Mouse (Mus musculus) mouse trophoblast stem cell (cell line): ENCODE results near the gene Zfp346.

Experiments
- in situ Hi-C, 2 experiments: fragments of 300-500 bp; cut with MseI, MboI; formaldehyde crosslinking; loops; 2 replicates in 1 of 2; 3 replicates in 1 of 2; pipeline ENCODE4 v1.15.1; 2025

The Zfp346 gene

DNA sequence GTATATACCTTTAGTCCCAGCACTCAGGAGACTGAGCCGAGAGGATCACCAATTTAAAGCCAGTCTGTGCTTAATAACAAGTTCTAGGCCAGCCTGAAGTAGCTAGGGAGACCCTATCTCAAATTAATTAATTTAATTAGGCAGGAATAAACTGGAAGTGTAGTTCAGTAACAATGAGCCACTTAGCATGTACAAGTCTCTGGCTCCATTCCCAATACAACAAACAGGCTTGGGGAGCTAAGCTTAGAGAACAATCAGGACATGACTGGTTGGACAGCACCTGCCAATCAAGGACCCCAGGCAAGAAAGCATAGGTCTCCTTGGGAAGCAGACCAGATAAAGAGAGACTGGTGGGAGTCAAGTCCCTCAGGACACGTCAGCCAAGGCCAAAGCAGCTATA, 35.2 kb downstream of the Zfp346 start:
- in situ Hi-C loops: no loop called here

DNA sequence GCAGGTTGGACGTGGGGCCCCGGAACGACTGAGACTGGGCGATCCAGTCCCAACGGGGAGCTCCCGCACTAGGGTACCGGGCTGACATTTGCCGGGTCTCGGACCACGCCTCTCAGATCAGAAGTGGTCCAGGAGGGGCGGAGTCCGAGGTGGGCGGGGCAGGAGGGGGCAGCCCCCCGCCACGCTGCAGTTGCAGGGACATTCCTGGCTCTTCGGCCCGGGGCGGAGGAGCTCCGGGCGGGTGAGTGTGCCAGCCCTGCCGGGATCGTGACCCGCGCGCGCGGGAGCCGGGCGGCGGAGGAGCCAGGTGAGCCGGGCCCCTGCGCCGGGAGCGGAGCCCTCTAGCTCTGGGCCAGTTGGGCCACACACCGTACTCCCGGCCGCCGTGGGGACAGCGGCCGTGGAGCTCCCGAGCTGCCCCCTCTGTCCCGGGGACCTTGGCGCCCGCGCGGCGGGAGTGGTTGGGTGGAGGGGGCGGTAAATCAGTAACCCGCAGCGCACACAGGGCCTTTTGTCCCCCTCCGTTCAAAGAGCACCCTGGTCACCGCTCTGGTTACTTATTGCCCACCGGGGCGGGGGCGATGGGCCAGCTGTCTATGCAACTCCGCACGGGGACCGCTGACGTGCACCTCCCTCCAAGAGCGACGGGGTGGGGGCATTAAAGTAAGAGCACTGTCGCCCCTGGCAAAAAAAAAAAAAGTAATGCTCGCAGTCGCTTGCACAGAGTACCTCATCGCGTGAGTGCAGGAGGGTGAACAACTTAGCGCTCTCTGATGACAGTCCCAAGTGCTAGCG, 47.7 kb downstream of the Zfp346 start, which contains the start of gene Fgfr4:
Gene Fgfr4, plus strand, starts transcription at position 20 of the 795 bp plus-strand sequence.
- in situ Hi-C loops: no loop called here

DNA sequence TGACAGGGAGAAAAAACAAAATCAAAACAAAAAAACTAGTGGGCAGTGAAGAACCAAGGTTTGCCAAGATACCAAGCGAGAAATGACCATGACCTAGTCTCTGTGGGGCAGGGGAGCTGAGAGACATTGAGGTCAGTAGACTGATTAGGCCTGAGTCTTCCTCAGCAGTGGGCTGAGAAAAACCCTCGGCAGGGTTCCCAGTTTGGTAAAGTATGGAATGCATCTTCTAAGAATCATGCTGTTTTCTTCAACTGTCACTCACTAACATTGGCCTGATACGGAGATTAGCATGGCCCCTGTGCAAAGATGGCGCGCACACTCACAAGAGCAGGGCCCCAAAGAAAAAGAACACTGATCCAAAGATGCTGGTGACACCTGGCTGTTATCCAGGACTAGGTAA, 48.8 kb downstream of the Zfp346 start:
- in situ Hi-C loops: no loop called here

DNA sequence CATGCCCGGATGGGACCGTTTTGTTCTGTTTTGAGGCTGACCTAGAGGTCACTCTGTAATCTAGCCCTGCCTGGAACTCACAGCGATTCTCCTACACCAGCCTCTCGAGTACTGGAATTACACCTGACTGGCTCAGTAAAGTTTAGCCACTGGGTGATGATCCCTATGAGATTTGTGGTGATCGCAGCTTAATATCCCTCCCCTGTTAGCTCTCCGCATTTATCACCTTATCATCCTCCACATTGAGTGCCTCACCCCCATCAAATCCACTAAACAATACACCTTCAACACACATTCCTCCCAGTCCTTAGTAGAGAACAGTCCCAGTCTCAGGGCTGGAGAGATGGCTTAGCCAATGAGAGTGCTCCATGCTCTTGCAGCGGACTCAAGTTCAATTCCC, 57.3 kb downstream of the Zfp346 start:
- in situ Hi-C loops: no loop called here

DNA sequence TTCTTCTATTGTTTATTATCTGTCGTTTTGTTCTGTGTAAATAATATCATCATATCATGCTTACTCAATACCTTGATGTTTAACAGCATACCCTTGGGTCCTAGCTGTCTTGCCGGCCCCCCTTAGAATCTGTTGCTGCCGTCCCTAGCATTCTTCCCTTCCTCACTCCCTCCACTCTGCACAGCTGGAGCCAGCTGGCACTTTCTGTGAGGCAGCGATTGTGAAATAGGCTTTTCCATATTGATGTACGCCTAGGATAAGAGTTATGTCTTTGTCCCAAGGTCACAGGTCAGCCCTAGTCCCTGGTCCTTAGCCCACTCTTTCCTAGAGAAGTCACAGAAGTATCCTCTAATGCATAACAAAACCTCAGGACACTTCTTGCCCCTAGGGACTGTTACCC, 58.4 kb downstream of the Zfp346 start:
- in situ Hi-C loops: no loop called here

DNA sequence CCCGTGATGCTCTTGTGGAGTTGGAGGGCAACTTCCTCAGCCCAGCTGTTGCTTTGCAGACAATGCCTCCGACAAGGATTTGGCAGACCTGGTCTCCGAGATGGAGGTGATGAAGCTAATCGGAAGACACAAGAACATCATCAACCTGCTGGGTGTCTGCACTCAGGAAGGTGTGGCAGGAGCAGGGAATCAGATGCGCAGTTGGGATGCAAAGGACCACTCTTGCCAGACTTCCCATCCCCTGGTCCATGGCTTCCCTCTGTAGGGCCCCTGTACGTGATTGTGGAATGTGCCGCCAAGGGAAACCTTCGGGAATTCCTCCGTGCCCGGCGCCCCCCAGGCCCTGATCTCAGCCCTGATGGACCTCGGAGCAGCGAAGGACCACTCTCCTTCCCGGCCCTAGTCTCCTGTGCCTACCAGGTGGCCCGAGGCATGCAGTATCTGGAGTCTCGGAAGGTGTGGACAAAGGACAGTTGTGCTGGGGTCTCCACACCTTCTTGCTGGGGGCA, 60.8 kb downstream of the Zfp346 start:
- in situ Hi-C loops: no loop called here

DNA sequence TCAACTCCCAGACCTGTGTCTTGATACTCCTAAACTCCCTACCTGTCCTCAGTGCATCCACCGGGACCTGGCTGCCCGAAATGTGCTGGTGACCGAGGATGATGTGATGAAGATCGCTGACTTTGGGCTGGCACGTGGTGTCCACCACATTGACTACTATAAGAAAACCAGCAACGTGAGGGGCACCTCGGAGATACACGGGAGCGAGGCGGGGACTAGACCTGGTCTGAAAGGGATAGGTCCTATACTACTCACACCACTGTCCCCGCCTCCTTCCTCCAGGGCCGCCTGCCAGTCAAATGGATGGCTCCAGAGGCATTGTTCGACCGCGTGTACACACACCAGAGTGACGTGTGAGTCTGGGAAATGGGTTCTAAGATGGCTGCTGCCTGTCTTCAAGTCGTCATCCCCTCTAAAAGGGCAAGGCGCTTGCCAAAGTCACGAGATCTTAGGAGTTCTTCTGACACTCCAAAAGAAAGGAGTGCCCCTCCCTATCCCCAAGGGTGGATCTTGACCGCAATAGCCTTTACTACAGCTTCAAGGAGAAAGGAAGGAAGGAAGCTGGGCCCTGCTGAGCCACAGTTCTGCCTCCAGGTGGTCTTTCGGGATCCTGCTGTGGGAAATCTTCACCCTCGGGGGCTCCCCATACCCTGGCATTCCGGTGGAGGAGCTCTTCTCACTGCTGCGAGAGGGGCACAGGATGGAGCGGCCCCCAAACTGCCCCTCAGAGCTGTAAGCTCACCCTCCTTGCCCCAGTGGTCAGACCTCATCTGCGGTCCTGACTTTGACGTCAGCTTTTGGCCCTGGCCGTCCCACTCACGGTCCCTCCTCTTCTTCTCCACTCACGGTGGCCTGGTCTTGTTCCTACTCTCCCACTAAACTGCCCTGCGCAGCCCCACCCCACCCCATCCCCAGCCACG, 62.0 kb downstream of the Zfp346 start:
- in situ Hi-C loops: no loop called here

DNA sequence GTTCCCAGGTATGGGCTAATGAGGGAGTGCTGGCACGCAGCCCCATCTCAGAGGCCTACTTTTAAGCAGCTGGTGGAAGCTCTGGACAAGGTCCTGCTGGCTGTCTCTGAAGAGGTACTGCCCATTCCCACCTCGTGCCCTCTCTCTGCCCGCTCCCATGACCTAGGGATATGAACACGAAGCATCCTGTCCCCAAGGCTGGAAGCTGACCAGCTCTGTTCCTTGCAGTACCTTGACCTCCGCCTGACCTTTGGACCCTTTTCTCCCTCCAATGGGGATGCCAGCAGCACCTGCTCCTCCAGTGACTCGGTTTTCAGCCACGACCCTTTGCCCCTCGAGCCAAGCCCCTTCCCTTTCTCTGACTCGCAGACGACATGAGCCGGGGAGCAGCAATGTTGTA, 62.7 kb downstream of the Zfp346 start:
- in situ Hi-C loops: no loop called here

DNA sequence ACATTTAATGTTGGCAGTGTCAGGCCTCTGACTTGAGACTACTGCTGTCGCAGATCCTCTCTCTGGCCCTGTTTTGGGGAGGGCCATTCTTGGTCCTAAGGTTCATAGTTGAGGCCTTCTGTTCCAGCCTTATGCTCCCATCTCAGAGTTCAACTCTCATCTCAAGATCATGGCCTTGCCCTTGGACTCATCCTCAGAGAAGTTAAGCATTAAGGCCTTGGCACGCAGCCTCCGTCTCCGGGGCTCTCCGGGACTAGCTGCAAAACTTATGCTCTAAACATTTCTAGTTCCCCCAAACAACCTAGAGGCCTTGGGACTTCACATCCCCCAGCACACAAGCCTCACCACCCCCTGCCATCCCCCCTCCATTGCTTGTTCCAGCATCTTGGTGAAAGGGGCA, 63.1 kb downstream of the Zfp346 start:
- in situ Hi-C loops: no loop called here

DNA sequence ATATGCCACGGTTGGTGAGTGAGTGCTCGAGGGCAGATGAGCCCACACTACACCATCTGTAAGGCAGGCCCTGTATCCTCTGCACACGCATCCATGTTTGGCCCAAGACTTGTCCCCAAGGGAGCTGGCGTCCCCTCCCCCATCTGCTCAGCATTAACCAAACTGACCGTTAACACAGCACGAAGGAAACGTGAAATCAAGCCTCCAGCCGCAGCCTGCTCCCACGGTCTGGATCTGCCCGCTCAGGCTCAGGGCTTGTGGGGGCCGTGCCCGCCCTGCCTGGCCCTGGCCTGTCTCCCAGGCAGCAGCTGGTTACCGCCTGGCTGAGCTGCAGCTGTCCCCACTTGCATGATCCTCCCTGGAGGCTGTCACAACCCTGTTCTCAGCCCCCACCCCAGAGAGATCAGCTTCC, 63.9 kb downstream of the Zfp346 start:
- in situ Hi-C loops: no loop called here

DNA sequence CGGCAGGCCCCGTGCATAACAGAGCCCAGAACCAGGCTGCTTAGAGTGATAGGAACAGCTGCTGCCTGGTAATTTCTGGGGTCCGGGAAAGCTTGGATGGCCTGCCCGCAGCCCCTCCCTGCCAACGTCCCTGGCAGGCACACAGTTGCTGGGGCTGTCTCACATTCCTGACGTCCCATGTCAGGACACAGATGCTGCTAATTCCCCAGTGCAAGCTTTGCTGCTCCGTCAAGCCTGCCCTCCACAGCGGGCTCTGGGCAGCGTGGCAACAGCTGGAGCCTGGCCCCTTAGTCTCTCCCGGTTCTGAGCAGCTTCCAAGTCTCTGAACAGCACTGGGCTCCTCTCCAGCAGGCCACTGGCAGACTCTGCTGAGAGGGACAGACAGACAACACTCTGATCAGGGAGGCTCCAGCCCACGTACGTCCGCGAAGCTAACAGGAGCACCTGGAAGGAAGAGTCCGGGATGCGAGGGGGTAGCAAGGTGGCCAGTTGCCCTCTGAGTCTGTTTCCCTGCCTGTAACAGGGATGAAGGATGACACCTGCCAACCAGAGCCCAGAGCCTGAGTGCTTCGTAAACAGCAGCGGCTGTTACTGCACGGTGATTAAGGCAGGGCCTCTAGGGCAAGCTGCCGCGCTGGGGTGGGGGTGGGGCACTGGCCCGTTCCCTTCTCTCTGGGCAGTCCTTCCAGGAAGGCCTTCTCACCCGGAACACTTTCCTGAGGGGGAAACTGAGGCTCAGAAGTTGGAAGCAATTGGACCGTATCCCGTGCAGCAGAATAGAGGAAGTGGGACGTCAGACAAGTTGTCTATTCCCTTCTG, 66.6 kb downstream of the Zfp346 start:
- in situ Hi-C loops: loop anchor here in 1 of 2 experiments (10.0 kb wide), 1 partner anchor 67 kb away; the partner anchor contains the start of genes Uimc1 and Zfp346

DNA sequence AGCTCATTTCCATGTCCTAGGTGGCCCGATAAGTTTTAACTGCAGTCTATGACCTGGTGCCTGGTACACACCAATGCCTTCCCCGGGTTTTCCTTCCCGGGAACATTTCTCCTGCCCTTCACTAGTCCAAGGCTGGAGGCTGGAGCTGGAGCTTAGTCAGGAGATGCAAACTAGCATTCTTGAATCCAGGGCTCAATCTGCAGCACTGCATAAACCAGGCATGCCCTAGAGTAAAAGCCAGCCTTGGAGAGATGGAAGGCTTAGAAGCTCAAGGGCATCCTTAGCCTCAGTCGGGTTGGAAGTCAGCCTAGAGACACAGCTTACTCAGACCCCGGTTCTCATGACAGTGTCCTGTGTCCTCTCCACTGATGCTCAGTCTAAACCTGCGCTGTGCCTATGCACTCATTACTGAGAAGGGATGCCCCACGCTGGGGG, 67.2 kb downstream of the Zfp346 start:
- in situ Hi-C loops: loop anchor here in 1 of 2 experiments (10.0 kb wide), 1 partner anchor 68 kb away; the partner anchor contains the start of genes Uimc1 and Zfp346

DNA sequence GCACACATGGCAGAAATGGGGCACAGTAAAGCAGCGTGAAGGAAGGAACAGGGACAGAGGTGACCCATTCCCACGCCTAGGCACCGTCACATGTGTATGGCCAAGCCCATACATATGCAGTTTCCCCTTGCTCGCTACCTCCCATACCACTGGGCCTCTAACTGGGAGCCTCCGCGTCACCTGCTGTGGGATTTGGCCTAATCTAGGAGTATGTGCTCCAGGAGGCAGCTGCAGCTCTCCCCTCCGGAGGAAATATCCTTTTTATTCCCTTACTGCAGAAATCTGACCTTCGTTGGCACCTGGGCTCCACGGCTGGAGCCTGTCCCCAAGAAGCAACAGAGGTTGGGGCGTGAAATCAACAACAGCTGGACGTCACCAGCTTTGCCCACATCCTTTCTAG, 69.2 kb downstream of the Zfp346 start:
- in situ Hi-C loops: loop anchor here in 1 of 2 experiments (10.0 kb wide), 1 partner anchor 70 kb away; the partner anchor contains the start of genes Uimc1 and Zfp346

DNA sequence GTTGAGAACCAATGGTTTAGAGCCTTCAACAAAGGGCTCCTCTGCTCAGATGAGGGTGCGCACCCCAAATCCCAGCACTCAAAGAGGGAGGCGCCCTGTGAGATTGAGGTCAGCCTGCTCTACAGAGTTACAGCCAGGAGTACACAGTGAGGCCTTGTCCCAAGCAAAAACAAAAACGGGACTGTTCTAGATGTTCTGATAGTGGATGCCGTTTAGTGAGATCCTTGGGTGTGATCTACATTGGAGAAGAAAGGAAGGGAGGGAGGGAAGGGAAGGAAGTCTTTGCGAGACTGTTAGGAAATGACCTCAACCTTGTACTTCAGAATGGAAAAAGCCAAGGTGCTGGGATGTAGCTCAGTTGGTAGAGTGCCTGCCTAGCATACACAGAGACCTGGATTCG, 71.2 kb downstream of the Zfp346 start:
- in situ Hi-C loops: loop anchor here in 1 of 2 experiments (10.0 kb wide), 1 partner anchor 71 kb away; the partner anchor contains the start of genes Uimc1 and Zfp346

DNA sequence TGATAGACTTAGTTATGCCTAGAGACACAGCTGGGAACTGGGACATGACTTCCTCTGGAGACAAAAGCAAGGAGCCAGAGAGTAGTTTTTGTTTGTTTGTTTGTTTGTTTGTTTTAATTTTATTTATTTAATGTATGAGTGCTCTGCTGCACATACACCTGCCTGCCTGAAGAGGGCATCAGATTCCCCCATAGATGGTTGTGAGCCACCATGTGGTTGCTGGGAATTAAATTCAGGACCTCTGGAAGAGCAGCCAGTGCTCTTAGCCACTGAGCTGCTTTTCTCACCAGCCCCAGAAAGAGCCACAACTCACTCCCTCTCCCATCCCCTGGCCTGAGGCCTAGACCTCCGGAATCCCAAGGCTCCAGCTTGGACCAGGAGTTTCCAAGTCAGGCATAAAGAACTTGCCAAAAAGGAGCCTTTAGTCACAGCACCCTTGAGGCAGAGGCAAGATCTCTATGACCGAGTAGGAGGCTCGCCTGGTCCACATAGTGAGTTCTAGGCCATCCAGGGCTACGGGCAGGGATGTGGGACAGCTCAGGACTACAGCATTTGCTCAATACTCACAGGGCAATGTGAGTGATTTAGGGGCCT, 72.9 kb downstream of the Zfp346 start:
- in situ Hi-C loops: loop anchor here in 1 of 2 experiments (10.0 kb wide), 1 partner anchor 73 kb away; the partner anchor contains the start of genes Uimc1 and Zfp346

DNA sequence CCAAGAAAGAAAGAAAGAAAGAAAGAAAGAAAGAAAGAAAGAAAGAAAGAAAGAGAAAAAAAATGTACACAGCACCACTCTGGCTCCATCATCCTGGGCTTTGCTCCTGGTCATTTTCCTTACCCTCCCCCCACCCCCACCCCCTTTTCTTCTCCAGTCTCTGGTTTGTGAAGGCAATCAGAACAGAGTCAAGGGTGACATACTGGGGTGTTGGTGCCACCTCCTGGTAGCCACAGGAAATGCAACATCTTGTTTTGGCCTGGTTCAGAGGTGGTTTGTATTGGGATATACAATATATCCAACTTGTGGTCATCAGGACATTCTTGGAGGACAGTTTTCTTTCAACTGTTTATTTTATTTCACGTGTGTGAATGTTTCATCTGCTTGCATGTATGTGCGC, 73.4 kb downstream of the Zfp346 start:
- in situ Hi-C loops: loop anchor here in 1 of 2 experiments (10.0 kb wide), 1 partner anchor 74 kb away; the partner anchor contains the start of genes Uimc1 and Zfp346

DNA sequence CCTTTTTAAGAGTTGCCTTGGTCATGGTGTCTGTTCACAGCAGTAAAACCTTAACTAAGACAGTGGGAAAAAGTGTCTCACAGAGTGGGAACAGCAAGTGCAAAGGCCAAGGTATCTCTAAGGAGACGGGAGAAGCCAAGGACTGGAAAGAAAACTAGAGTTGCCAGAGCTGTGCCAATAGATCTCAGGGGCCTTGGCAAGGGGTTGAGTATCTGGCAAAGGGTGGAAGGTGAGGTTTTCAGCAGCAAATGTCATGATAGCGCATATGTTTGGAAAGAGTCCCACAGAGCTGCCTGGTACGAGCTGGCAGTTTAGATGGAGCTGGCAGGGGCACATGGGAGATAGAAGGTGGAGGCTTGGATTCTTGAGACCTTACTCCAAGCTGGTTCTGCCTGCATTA, 74.5 kb downstream of the Zfp346 start:
- in situ Hi-C loops: loop anchor here in 1 of 2 experiments (10.0 kb wide), 1 partner anchor 75 kb away; the partner anchor contains the start of genes Uimc1 and Zfp346

DNA sequence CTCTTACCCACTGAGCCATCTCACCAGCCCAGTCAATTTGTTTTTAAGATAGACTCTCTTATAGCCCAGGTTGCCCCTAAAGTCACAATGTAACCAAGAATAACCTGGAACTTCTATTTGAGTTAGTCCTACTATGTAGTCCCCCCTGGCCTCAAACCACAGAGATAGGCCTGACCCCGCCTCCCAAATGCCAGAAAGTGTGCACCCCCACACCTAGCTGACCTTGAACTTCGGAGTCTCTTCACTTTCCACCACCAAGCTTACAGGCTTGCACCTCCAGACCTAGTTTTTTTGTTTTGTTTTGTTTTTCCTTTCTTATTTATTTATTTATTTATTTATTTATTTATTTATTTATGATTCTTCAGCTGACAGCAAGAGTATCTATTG, 76.7 kb downstream of the Zfp346 start:
- in situ Hi-C loops: no loop called here

DNA sequence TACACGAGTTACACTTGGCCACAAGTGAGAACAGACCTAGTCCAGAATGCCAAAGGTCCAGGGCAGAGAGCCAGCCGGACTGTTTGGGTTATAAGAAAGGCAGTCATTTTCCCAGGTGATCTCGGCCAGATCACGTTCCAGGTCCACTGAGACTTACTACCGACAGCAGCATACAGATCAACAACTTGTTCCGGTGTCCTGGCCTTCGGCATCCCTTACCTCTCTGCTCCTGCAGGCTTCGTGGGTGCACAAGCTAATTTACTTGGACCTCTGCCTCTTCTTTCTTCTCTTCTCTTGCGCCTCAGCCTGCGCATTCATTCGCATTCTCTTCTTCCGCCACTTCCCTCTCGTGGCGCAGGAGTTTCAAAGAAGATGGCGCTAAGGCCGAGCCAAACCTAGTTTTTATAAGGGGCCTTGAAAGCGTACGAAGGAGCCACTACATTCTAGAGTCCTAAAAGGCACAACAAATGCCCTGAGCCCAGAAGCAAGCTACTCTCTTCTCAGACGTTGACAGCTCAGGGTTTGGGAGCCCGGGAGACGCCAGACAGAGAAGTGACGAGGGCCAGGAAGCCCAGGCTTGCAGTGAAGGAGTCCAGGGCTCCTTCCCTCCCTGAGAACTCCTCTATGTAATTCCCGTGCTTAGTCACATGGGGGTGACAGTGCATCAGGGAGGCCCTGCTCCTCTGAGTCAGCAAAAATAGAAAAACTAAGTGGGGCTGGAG, 77.2 kb downstream of the Zfp346 start:
- in situ Hi-C loops: no loop called here

DNA sequence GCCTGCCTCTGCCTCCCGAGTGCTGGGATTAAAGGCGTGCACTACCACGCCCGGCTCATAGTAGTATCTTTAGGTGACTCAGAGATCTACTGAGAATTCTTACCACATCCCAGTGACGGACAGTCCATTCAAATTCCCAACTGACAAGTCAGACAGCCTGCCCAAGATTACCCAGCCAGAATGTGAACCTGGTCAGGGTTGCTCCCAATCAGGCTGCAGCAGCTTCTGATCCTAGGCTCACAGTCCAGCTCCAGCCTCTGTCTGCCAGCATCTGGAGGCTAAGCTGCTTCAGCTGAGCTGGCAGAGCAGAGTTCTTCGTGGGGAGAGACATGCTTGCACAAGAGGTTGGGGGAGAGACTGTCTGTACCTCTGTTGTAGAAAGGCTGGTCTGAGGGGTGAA, 78.3 kb downstream of the Zfp346 start:
- in situ Hi-C loops: no loop called here
